12 mouse cellular contexts compared by ENCODE assay signal in the genomic region with DNA sequence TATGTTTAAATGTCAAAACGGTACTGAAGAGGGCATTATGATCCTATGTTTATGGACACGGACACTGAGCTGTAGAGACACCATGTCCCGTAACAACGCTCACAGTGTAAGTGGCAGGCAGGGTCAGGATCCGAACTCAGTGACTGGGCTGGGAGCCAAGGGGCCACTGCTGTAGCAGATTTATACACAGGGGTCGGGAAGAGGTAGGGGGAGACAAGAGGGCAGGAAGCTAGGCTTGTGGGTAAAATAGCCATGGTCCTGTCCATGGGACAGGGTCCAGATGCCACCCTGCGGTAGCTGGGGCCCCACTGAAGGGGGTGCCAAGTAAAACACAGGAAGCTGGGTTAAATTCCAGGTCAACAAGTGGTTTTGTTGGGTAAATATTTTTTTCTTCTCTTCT. TPM values are rescaled to one million over a fixed set of nuclear protein-coding genes. Genes with fewer than 3 reads are reported as not detected.
DNase-seq lines count a peak whose midpoint lies in the region; ATAC-seq lines count a peak whose summit lies in the region.
"Had no signal": no experiment of that assay in that cellular context is flagged by ENCODE, and none has a peak within 500 bp of the region (broad histone marks: within the 10 kb centered on the region; RNA-seq: fewer than 3 reads in every experiment).

No protein-coding gene starts in this region.

- peaks cover 33% of the 10 kb centered on the region for H3K4me1 ChIP-seq in limb, embryonic 15.5 days
- peaks cover 39% of the 10 kb centered on the region for H3K4me1 ChIP-seq in limb, embryonic 10.5 days
- peaks cover 31% of the 10 kb centered on the region for H3K4me1 ChIP-seq in intestine, embryonic 16.5 days (ENCODE audit: control insufficient read depth, insufficient read depth, low read length)

- no peaks in the 10 kb centered on the region for H3K27me3 ChIP-seq in limb, embryonic 15.5 days
- no peaks in the 10 kb centered on the region for H3K27me3 ChIP-seq in limb, embryonic 10.5 days (ENCODE audit: low read depth, poor library complexity, severe bottlenecking)
- H3K27me3 ChIP-seq in intestine, embryonic 16.5 days (replicated peaks; ENCODE audit: control insufficient read depth, insufficient read depth, low read length): no peaks in the 10 kb centered on the region
- H3K27me3 ChIP-seq: limb, embryonic 13.5 days had no signal

- no peak overlapping the region for H3K4me2 ChIP-seq in limb, embryonic 15.5 days
- H3K4me2 ChIP-seq in intestine, embryonic 16.5 days (ENCODE audit: low read depth, low read length): peak overlapping the region; percentile 45
- H3K4me2 ChIP-seq: limb, embryonic 13.5 days had no signal

- DNase-seq in limb, embryonic 10.5 days (ENCODE audit: low spot score): no peak
- DNase-seq in kidney, postnatal 14 days: peak; percentile 68
- DNase-seq in lung, postnatal 36 days: peak; percentile 26
- DNase-seq in layer of hippocampus, postnatal 14 days (ENCODE audit: low spot score in 2 of 2): no peak
- DNase-seq: adrenal gland, adult 8-10 months; right cerebral cortex, postnatal 25 days; thymus, postnatal 25 days had no signal

- ATAC-seq in limb, embryonic 15.5 days (ENCODE audit: insufficient number of reproducible peaks, low FRiP score, low TSS enrichment, low read depth): no peak
- ATAC-seq in intestine, embryonic 16.5 days: no peak
- no peak for ATAC-seq in megakaryocyte, adult 5-6 weeks (ENCODE audit: poor library complexity, severe bottlenecking)
- ATAC-seq: forebrain, embryonic 14.5 days had no signal

- H3K36me3 ChIP-seq in limb, embryonic 15.5 days: peaks cover 14% of the 10 kb centered on the region
- peaks cover 44% of the 10 kb centered on the region for H3K36me3 ChIP-seq in limb, embryonic 10.5 days
- no peaks in the 10 kb centered on the region for H3K36me3 ChIP-seq in intestine, embryonic 16.5 days (ENCODE audit: control insufficient read depth, insufficient read depth, low read length)

- no peaks in the 10 kb centered on the region for H3K9me3 ChIP-seq in limb, embryonic 15.5 days
- no peaks in the 10 kb centered on the region for H3K9me3 ChIP-seq in limb, embryonic 10.5 days (replicated peaks)
- H3K9me3 ChIP-seq in intestine, embryonic 16.5 days (ENCODE audit: control insufficient read depth, low read length): no peaks in the 10 kb centered on the region
- H3K9me3 ChIP-seq: limb, embryonic 13.5 days had no signal

- H3K4me3 ChIP-seq in limb, embryonic 15.5 days: no peak overlapping the region
- no peak overlapping the region for H3K4me3 ChIP-seq in limb, embryonic 10.5 days
- peak overlapping the region; percentile 31 for H3K4me3 ChIP-seq in intestine, embryonic 16.5 days (ENCODE audit: low read length)
- H3K4me3 ChIP-seq: limb, embryonic 13.5 days had no signal

- WGBS in limb, embryonic 15.5 days: 64% methylated on average over 7 of the region's 7 CpGs
- 80% methylated on average over 7 of the region's 7 CpGs for WGBS in limb, embryonic 10.5 days
- WGBS in intestine, embryonic 16.5 days: 48% methylated on average over 7 of the region's 7 CpGs

- 0 out of 2 replicates have a peak overlapping the region, but pooled peaks have one; percentile 14 for H3K27ac ChIP-seq in limb, embryonic 15.5 days
- no peak overlapping the region for H3K27ac ChIP-seq in limb, embryonic 10.5 days
- peak overlapping the region; percentile 62 for H3K27ac ChIP-seq in intestine, embryonic 16.5 days (ENCODE audit: low read length)
- H3K27ac ChIP-seq: limb, embryonic 13.5 days had no signal

- H3K9ac ChIP-seq in limb, embryonic 15.5 days: no peak overlapping the region
- H3K9ac ChIP-seq in intestine, embryonic 16.5 days (ENCODE audit: low read depth, low read length): peak overlapping the region; percentile 48; the same call in 1 of the 2 replicates
- H3K9ac ChIP-seq: limb, embryonic 13.5 days had no signal

RNA-seq across cellular contexts. Expression of gene Arhgef10l, which starts 49.6 kb away (rescaled TPM):
- polyA plus RNA-seq in limb, embryonic 15.5 days (2015; fragmentation: Nextera tagmentation; extraction: Ambion mirVana): 22.4 and 23.0 TPM in 2 replicates
- 13.2 and 17.1 TPM in 2 replicates for polyA plus RNA-seq in limb, embryonic 10.5 days (2016; fragmentation: Nextera tagmentation; extraction: Ambion mirVana)
- polyA plus RNA-seq in intestine, embryonic 16.5 days (2015; fragmentation: Nextera tagmentation; extraction: Ambion mirVana): 12.1 and 14.3 TPM in 2 replicates
- 22.8 and 25.3 TPM in 2 replicates for total RNA-seq in megakaryocyte, adult 5-6 weeks (2015)
- 72.2 and 83.3 TPM in 2 replicates for total RNA-seq in megakaryocyte, adult 5-6 weeks (2017)
- 10 to 100 TPM; 48.8 to 50.8 TPM for total RNA-seq in layer of hippocampus, postnatal 14 days (2021)

Comparison
In these comparisons a context has a peak if more than half of its experiments do, and no peak if none do; other contexts are left out.
1. DNase-seq: peak in kidney, postnatal 14 days (single experiment) and lung, postnatal 36 days (single experiment); none in limb, embryonic 10.5 days (single experiment) and layer of hippocampus, postnatal 14 days (0 of 2).